Mouse (Mus musculus): ENCODE data around the gene Tmed4. TPM values are rescaled to one million over a fixed set of nuclear protein-coding genes. Genes with fewer than 3 reads are reported as not detected.
"Not testable (repeated sequence)": the region's sequence is repeated elsewhere in the genome, so short reads cannot be mapped to it uniquely, and the experiment has no call there.

The Tmed4 gene
- total RNA-seq, 4 experiments from 2014 or later: 64.3 to 69.4 (median 66.1) TPM

DNA sequence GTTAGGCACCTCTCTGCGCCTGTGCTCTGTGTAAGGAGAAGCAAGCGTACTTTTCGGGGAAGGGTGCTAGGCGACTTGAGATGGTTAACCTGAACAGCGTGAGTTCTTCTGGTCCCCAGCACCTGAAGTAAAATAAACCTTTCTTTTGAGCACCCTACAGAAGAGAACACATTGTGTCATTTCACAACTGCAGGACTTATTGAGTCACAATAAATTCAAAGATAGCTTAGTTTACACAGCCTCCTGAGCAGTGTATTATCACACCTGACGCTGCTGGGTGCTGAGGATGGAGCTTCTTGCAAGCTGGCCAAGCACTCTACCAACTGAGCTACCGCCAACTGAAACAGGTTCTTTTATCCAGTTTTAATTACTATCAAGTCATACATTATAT, 419 bp upstream of the Tmed4 start:
- DNase-seq (ENCODE audit: low spot score in 2 of 2): no peak

DNA sequence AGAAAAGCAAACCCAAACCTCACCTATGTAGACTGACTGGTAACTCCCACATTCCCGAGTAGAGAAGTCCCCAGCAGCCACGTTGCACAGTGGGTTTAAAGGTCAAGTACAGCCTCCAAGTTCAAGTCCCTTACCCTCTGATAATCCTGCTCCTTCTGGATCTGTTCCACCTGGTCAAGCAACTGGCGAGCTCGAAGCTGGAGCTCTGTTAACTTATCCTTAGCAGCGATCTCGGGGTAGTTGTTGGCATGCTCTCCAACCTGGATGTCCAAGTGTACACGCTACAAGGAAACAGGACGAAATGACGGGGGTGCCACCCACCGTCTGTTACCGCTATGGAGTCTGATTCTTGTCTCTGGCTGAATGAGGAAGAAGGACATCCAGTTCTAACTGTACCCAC, 1.1 kb downstream of the Tmed4 start:
- DNase-seq (ENCODE audit: low spot score in 2 of 2): no peak

DNA sequence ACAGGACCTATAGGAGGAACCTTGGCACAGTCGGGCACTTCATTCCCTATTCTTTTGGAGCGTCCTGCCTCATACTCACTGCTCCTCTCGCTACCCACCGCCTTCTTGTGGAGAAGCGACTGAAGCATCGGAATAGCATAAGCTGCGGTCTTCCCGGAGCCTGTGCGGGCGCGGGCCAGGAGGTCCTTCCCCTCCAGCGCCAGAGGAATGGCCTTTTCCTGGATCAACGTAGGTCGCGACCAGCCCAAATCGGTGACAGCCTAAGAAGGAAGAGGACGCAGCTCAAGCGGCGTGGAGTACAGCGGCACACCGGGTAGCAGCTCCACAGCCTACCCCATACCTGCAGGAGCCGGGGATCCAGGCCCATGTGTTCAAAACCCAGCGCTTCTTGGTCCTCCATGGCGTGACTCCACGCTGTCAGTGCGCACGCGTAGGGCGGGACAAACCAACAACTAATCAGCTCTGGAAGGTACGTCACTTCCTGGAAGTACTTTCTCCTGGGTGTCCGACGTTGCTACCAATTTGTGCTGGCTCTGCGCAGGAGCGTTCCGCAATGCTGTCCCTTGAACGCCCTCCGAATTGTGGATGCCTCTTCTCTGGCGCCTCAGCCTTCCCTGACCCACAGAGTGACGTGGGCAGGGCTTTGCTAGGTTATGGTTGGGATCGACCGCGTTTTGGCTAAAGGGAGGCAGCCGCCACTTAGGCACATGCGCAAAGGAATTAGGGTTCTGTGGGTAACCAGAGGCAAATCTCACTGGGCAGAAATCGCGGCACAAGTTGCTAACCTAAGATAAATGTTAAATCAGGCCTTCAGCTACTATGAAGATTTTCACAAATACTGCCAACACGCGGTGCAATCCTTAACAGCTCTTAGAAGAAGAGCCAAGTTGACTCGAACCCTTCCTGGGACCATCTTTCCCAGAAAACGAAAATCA, 7.1 kb downstream of the Tmed4 start, which contains the start of gene Ddx56:
Ddx56 (minus strand) TSS at position 453 of the 935 bp plus-strand sequence.
- DNase-seq (ENCODE audit: low spot score in 2 of 2): peak; percentile 89 to 92

DNA sequence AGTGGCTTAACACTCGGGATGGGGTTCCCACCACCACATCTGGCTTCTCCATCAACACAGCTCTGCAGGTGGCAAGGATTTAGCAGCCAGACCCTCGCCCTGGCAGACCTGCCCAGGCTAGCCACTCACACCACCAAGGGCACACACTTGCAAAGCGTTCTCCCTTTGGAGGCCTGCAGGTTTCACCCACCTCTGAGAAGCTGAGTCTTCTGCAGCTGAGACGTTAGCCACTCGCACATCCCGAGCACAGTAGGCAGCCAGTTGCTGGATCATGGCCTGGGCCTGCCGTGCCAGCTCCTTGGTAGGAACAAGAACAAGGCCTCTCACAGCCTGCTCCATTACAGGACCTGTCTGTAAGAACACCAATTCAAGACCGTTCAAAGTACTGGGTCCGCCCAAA, 8.0 kb downstream of the Tmed4 start:
- no peak for DNase-seq (ENCODE audit: low spot score in 2 of 2)

DNA sequence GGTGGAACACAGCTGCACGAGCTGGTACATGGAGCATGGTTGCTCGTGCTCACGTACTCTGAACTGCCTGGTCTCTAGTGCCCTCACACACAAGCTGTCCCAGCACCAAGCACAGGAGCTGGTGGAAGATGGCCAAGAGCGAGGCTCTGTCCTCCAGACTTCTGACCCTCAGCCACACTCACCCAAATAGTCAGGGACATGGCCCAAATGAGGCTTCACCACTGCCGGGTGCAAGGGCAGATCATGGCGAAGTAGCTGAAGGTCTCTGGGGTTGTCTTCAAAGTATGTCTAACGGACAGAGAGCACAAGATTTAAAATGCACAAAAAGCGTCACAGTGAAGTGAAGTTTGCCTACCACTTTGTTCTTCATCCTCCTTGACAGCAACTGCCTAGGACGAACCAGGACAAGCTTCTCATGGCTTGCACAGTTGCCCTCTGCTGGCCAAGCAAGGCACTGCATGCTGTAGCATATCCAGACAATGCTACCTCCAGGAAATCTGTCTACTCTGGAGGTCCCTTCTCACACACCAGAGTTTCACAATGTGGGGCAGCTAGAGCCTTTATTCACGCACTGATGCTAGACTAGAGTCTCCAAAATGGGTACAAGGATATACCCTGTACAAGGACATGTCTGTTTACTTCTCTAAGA, 13.1 kb downstream of the Tmed4 start:
- DNase-seq (ENCODE audit: low spot score in 2 of 2): peak in 1 of 2 experiments; percentile 39

DNA sequence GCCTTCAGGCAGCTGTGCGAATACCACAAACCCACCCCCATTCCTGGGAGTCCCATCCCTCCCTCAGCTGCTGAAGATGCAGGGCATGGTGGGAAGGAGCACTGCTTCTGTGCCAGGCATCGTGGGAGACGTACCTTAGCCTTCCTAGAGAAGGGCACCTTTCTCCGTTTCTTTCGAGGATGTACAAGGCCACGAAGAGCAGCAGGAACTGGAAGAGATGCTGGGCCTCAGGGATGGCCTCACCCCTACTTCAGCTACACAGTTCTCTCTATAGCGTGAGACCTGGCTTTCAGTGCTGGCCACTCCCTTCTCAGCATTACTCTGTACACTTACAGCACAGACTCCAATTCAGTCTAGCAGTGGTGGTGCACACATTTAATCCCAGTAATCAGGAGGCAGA, 15.3 kb downstream of the Tmed4 start:
- no peak for DNase-seq (ENCODE audit: low spot score in 2 of 2)

DNA sequence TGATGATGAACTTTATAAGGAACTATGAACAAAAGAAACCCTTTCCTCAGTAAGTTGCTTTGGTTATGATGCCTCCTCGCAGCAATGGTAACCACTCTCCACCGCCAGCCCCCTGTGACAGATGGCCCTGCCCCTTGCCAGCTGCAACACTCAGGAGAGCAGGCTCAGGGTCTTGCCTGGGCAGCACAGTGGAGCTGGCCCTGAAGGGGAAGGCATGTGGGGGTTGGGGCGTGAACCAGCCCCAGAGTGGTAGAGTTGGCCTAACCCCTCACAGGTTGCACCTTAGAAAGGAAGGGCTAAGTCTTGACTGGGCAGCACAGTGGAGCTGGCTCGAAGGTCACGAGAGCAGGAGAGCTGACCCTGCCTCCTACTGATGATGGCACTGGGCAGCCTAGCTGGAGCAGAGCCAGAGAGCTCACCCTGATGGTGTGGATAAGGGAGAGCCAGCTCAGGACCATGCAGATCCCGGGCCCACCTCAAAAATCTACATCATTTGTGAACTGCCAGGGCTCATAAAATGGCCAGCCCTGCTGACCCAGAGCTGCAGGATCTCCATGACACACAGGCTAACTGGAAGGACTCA, 18.1 kb downstream of the Tmed4 start:
- no peak for DNase-seq (ENCODE audit: low spot score in 2 of 2)

DNA sequence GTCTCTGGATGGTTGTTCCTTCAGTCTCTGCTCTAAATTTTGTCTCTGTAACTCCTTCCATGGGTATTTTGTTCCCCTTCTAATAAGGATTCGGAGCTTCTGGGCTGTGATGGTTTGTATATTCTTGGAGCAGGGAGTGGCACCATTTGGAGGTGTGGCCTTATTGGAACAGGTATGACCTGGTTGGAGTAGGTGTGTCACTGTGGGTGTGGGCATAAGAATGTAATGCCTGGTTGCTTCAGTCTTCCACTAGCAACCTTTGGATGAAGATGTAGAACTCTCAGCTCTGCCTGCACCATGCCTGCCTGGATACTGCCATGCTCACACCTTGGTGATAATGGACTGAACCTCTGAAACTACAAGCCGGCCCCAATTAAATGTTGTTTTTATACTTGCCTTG, 20.1 kb downstream of the Tmed4 start:
- DNase-seq (ENCODE audit: low spot score in 2 of 2): not testable (repeated sequence)

DNA sequence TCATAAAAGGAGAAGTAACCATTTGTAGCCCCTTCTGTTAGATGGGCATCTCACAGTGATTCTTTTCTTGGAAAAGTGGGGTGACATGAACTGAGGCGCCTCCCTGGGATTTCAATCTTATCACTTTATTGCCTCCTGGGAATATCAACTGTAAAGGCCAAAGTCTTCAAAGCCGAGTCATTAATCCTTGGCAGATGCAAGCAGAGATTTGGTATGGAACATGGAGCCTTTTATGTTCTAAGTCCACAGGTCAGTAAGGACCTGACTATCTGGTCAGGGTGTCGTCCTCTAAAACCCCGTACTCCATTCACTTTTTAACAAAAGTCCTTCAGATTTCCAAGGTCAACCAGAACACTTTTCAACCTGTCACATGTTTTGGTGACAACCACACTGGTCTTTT, 21.8 kb downstream of the Tmed4 start:
- DNase-seq (ENCODE audit: low spot score in 2 of 2): no peak

DNA sequence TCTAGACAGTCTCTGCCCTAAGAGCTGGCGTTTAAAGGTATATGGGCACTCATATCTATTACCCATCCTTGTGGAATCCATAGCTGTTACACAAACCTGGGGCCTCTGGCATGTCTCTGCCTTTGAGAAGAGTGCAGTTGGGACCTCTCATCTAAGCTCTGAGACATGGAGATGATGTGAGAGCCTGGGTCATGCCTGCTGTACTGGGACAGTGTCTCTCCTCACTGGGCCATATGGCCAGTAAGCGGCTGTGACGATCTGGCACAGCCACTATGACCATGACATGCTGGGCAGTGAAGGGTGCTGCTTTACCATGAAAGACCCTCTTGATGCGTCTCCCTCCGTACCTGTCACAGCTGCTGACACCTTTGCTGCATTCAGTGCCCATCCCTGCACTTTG, 22.4 kb downstream of the Tmed4 start:
- no peak for DNase-seq (ENCODE audit: low spot score in 2 of 2)

DNA sequence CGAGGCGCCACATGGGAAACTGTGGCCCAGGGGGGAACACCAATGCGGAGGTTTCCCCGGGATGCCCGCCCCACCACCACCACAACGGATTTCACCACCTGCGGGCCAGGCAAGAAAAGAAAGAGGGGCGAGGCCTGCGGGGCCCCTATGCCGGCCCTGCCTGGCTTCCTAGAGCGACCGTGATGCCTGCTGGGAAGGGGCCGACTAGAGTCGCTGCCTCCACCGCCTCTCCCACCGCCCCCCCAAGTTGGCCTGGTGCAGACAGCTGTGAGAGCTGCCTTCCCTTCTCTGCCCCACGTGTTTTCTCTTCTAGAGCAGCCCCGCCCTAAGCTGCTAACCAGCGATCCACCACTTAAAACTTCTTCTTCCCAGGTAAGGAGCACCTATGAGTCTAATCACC, 30.0 kb downstream of the Tmed4 start:
- DNase-seq (ENCODE audit: low spot score in 2 of 2): no peak

DNA sequence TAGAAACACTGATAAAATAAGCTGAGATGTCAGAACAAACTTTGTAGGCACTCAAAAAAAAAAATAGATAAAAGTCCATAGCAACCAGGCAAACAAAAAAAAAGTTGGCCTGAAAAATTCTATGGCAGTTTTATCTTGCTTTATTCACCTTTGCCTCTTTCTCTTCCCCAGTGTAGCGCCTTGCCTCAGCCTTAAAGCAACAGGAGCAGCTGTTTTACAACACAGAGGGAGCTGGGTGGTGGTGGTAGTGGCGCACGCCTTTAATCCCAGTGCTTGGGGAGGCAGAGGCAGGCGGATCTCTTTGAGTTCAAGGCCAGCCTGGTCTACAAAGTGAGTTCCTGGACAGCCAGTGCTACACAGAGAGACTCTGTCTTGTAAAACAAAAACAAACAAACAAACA, 41.6 kb downstream of the Tmed4 start:
- no peak for DNase-seq (ENCODE audit: low spot score in 2 of 2)

DNA sequence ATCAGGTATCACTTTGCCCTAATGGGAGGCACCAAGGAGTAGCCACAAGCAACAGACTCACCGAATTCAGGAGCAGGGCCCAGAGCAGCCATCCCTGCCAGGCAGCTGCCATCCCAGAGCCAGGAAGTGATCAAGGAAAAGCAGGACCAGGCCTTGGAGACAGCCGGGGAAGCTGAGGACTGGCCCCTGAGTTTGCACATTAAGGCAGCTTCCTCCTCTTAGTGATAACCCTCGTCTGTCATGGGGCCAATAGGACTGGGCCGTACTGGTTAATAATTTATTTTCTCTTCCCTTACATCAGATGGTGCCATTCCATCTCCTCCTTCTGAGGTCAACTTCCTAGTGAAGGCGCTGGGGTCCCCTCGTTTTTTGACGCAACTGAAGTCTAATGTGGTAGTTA, 44.7 kb downstream of the Tmed4 start, which contains the start of gene Npc1l1:
Npc1l1 (minus strand) TSS at position 132 of the 400 bp plus-strand sequence.
- no peak for DNase-seq (ENCODE audit: low spot score in 2 of 2)

DNA sequence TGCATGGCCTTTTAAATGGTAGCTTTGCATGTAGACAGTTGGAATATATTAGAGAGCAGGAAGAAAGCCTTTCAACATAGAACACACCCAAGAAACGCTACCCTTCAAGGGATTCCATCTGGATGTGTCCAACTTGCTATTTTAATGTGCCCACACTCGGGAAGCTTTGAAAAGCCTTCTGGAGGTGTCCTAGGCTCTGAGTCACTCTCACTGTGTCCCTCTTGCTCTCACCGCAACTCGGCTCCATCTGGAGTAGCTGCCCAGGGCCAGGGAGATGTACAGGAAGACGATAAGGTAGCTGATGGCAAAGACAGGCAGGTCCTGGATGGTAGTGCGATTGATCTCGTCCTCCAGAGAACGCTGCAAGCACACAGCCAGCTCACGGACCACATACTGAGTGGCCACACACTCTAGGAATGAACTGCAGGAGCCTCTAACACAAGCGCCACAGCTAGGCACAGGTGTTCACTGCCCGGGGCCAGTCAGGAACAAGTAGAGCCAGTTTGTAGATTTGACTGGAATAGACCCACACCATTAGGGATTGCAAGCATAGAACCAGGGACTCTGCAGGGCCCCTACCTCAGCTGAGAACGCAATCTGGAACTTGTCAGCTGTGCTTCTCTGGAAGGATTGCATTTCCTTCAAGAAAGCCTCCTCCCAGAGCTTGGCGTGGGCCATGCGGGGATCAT, 50.0 kb downstream of the Tmed4 start:
- DNase-seq (ENCODE audit: low spot score in 2 of 2): no peak

DNA sequence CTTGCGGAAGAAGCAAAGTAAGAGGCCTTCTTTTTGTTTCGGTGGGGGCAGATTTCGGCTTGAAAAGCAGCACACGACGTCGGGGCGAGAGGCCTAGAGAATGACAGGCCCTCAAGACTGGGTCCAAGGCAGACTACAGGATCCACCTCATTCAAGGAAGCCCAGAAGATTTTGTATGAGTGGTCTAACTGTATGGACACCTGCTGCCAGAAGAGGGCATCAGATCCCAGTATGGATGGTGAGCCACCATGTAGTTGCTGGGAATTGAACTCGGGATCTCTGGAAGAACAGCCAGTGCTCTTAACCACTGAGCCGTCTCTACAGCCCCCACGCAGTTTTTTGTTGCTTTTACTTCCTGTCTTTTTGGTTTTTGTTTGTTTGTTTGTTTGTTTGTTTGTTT, 52.5 kb downstream of the Tmed4 start:
- DNase-seq (ENCODE audit: low spot score in 2 of 2): no peak

Other genes starting within 250 kb of the Tmed4 start
- 100 to 1,000 TPM; 146 to 169 (median 160) TPM for gene Camk2b, start 208.5 kb downstream of the Tmed4 start, total RNA-seq (2022)
- gene A730071L15Rik, start 74.8 kb downstream of the Tmed4 start, total RNA-seq (2022): not detected
- 10 to 100 TPM; 70.9 to 77.9 (median 76.1) TPM for gene Nudcd3, start 74.5 kb downstream of the Tmed4 start, total RNA-seq (2022)
- under 1 TPM in 3 of 4 experiments, not detected in 1; 0.07 to 0.32 (median 0.12) TPM for gene Npc1l1, start 44.7 kb downstream of the Tmed4 start, total RNA-seq (2022)
- 10 to 100 TPM; 20.6 to 26.3 (median 21.5) TPM for gene Ddx56, start 7.1 kb downstream of the Tmed4 start, total RNA-seq (2022)
- 100 to 1,000 TPM; 653 to 755 (median 701) TPM for gene Ogdh, start 16.8 kb upstream of the Tmed4 start, total RNA-seq (2022)
- gene Zmiz2, start 114.2 kb upstream of the Tmed4 start, total RNA-seq (2022): 10 to 100 TPM; 50.7 to 65.8 (median 53.6) TPM
- 100 to 1,000 TPM; 189 to 256 (median 213) TPM for gene Ppia, start 140.6 kb upstream of the Tmed4 start, total RNA-seq (2022)
- 10 to 100 TPM; 47.7 to 58.3 (median 56.0) TPM for gene H2afv, start 169.6 kb upstream of the Tmed4 start, total RNA-seq (2022)
- 10 to 100 TPM; 19.1 to 24.8 (median 19.7) TPM for gene Purb, start 201.0 kb upstream of the Tmed4 start, total RNA-seq (2022)
- under 1 TPM in 3 of 4 experiments, not detected in 1; 0.17 to 0.88 (median 0.61) TPM for gene Myo1g, start 246.1 kb upstream of the Tmed4 start, total RNA-seq (2022)

All from gastrocnemius, adult 8-10 months (tissue).